Mouse (Mus musculus) adipocyte (in vitro differentiated cells): ENCODE results near the gene Cdkn2a.

Experiments used
- DNase-seq: peaks from one replicate; pipeline ENCODE4 v3.0.0-alpha.2; 2016; ENCODE audit warnings: low spot score

The Cdkn2a gene

GRCm38 (mm10) chr4:89294486-89295440 lies at the start of gene Cdkn2a:
TSS of gene Cdkn2a (minus strand) at chr4:89294653.
- peak; percentile 78 for DNase-seq

- no peak for DNase-seq
Measured at GRCm38 (mm10) chr4:89313461-89313860, 19.0 kb upstream of the Cdkn2a start.

- DNase-seq = peak; percentile 98
Measured at GRCm38 (mm10) chr4:89310491-89311254, 16.2 kb upstream of the Cdkn2a start, which contains the start of gene Cdkn2b. TSS of gene Cdkn2b (minus strand) at chr4:89311039.

- peak; percentile 58 for DNase-seq
Measured at GRCm38 (mm10) chr4:89309996-89310395, 15.5 kb upstream of the Cdkn2a start.

GRCm38 (mm10) chr4:89308001-89308400 lies 13.5 kb upstream of the Cdkn2a start:
- DNase-seq = no peak

GRCm38 (mm10) chr4:89306798-89307365 lies 12.4 kb upstream of the Cdkn2a start:
- DNase-seq = no peak

GRCm38 (mm10) chr4:89305691-89306090 lies 11.2 kb upstream of the Cdkn2a start:
- no peak for DNase-seq

- no peak for DNase-seq
Measured at GRCm38 (mm10) chr4:89303281-89303995, 9.0 kb upstream of the Cdkn2a start.

GRCm38 (mm10) chr4:89302129-89302528 lies 7.7 kb upstream of the Cdkn2a start:
- no peak for DNase-seq

GRCm38 (mm10) chr4:89299721-89300120 lies 5.3 kb upstream of the Cdkn2a start:
- DNase-seq = no peak

- peak; percentile 34 for DNase-seq
Measured at GRCm38 (mm10) chr4:89295441-89296220, 1.2 kb upstream of the Cdkn2a start.

GRCm38 (mm10) chr4:89294091-89294485 lies 365 bp downstream of the Cdkn2a start:
- DNase-seq = no peak

GRCm38 (mm10) chr4:89293516-89293915 lies 937 bp downstream of the Cdkn2a start:
- DNase-seq = no peak

- DNase-seq = no peak
Measured at GRCm38 (mm10) chr4:89289028-89289427, 5.4 kb downstream of the Cdkn2a start.

- DNase-seq = peak; percentile 74
Measured at GRCm38 (mm10) chr4:89286566-89286965, 7.9 kb downstream of the Cdkn2a start.

GRCm38 (mm10) chr4:89285688-89286087 lies 8.8 kb downstream of the Cdkn2a start:
- no peak for DNase-seq

- DNase-seq = no peak
Measured at GRCm38 (mm10) chr4:89282661-89283060, 11.8 kb downstream of the Cdkn2a start.

GRCm38 (mm10) chr4:89282036-89282566 lies 12.4 kb downstream of the Cdkn2a start:
- peak; percentile 95 for DNase-seq

- DNase-seq = no peak
Measured at GRCm38 (mm10) chr4:89281236-89281635, 13.2 kb downstream of the Cdkn2a start.

GRCm38 (mm10) chr4:89279641-89280040 lies 14.8 kb downstream of the Cdkn2a start:
- no peak for DNase-seq
